In genomic region chr12:68862313-68862990, GRCm38 (mm10) we compare ENCODE assay signal across 8 mouse cellular contexts.
DNase-seq lines count a peak whose midpoint lies in the region; ATAC-seq and TF ChIP-seq lines count a peak whose summit lies in the region.

No protein-coding gene starts in this region.

- H3K27me3 ChIP-seq in heart, embryonic 11.5 days (ENCODE audit: control insufficient read depth, insufficient read depth, low read length): no peaks in the 10 kb centered on the region
- H3K27me3 ChIP-seq in E14TG2a.4 (ENCODE audit: insufficient read depth, low read length): no peaks in the 10 kb centered on the region

- H3K4me1 ChIP-seq in heart, embryonic 11.5 days (ENCODE audit: control insufficient read depth, insufficient read depth, low read length): no peaks in the 10 kb centered on the region
- no peaks in the 10 kb centered on the region for H3K4me1 ChIP-seq in E14TG2a.4 (replicated peaks; ENCODE audit: low read depth, low read length)

- no peak overlapping the region for H3K27ac ChIP-seq in heart, embryonic 11.5 days (ENCODE audit: low read depth, low read length)

- TF ChIP-seq CTCF in E14TG2a.4 (conservative IDR thresholded peaks at IDR 0.05; ENCODE audit: low read length): peak; percentile 56

- no peak overlapping the region for H3K4me2 ChIP-seq in heart, embryonic 11.5 days

- H3K9me3 ChIP-seq in heart, embryonic 11.5 days (replicated peaks; ENCODE audit: control insufficient read depth, low read length): no peaks in the 10 kb centered on the region
- H3K9me3 ChIP-seq in E14TG2a.4 (ENCODE audit: low read length): no peaks in the 10 kb centered on the region

- no peak overlapping the region for H3K9ac ChIP-seq in heart, embryonic 11.5 days (ENCODE audit: low read depth, low read length)

- no peak for ATAC-seq in heart, embryonic 11.5 days (replicated peaks; ENCODE audit: insufficient number of reproducible peaks, low FRiP score, low TSS enrichment)

- H3K36me3 ChIP-seq in heart, embryonic 11.5 days (ENCODE audit: control insufficient read depth, insufficient read depth, low read length): no peaks in the 10 kb centered on the region
- H3K36me3 ChIP-seq in E14TG2a.4 (ENCODE audit: insufficient read depth, low read length): no peaks in the 10 kb centered on the region

- intact Hi-C loops in heart, postnatal 14 days (cut with DNase I): loop anchor here (2.0 kb wide), 1 partner anchor 1432 kb away; no protein-coding TSS in a partner anchor
- intact Hi-C loops in left cerebral cortex, postnatal 4 days (cut with DNase I): loop anchor here (2.0 to 10.0 kb wide), 2 partner anchors 222 to 1432 kb away; no protein-coding TSS in a partner anchor

- no peak overlapping the region for H3K4me3 ChIP-seq in heart, embryonic 11.5 days (ENCODE audit: low read depth, low read length)
- H3K4me3 ChIP-seq in E14TG2a.4 (replicated peaks; ENCODE audit: low read length): no peak overlapping the region

- DNase-seq in heart, postnatal 14 days: peak; percentile 3 to 53
- DNase-seq in cerebellum, adult 8-10 months: peak; percentile 15
- peak; percentile 16 to 65 for DNase-seq in frontal cortex, postnatal 36 days (ENCODE audit: low spot score in 2 of 2)
- peak; percentile 33 for DNase-seq in left cerebral cortex, postnatal 4 days
- no peak for DNase-seq in thymus, postnatal 14 days
- no peak for DNase-seq in spleen, postnatal 36 days (ENCODE audit: low spot score in 2 of 2)

- WGBS in heart, embryonic 11.5 days (ENCODE audit: insufficient replicate concordance): 42% methylated on average over 5 of the region's 5 CpGs

Comparison
In these comparisons a context has a peak if more than half of its experiments do, and no peak if none do; other contexts are left out.
1. DNase-seq: peak in heart, postnatal 14 days (2 of 2), cerebellum, adult 8-10 months (single experiment), frontal cortex, postnatal 36 days (2 of 2) and left cerebral cortex, postnatal 4 days (single experiment); none in thymus, postnatal 14 days (single experiment) and spleen, postnatal 36 days (0 of 2).